Mouse (Mus musculus): ENCODE data around the gene Jmjd8.
"Not testable (repeated sequence)": the region's sequence is repeated elsewhere in the genome, so short reads cannot be mapped to it uniquely, and the experiment has no call there.

Gene Jmjd8

DNA sequence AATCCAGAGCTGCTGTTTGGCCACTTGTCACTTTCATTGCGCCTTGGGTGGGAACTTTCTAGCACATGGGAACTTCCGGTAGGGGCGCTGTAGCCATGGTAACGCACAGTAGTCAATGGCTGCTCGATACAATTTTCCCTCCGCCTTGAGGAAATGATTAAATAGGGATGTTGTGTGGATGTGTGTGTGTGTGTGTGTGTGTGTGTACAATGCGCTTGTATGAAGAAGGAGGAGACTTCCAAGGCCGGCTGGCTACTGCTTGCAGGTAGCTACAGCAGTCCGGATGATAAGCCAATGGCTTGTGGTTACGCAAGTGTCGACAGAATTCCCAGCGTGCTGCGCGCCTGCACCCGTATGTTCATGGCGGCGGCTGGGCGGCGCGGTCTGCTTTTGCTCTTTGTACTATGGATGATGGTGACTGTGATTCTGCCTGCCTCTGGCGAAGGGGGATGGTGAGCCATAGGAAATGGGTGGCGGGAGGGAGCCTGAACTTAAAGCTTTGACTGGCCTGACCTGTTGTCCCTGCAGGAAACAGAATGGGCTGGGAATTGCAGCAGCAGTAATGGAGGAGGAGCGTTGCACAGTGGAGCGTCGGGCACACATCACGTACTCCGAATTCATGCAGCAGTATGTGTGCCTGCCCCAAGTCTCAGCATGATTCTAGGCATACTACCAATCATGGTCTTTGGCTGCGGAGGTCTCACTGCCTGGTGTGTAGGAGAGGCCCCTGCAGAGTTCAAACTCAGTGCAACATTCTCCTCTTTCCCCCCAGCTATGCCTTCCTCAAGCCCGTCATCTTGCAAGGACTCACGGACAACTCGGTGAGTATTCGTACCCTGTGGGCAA, at the start of gene Jmjd8:
Jmjd8 (plus strand) TSS at position 156 of the 846 bp plus-strand sequence.
- peak; percentile 84 for DNase-seq (ENCODE audit: low spot score)

- no peak for DNase-seq (ENCODE audit: low spot score)
These were observed 47.3 kb upstream of the Jmjd8 start for GRCm38 (mm10) chr17:25781339-25781738.

GRCm38 (mm10) chr17:25783086-25783485, 45.6 kb upstream of the Jmjd8 start:
- DNase-seq (ENCODE audit: low spot score): no peak

GRCm38 (mm10) chr17:25783861-25784574, 44.6 kb upstream of the Jmjd8 start:
- no peak for DNase-seq (ENCODE audit: low spot score)

DNA sequence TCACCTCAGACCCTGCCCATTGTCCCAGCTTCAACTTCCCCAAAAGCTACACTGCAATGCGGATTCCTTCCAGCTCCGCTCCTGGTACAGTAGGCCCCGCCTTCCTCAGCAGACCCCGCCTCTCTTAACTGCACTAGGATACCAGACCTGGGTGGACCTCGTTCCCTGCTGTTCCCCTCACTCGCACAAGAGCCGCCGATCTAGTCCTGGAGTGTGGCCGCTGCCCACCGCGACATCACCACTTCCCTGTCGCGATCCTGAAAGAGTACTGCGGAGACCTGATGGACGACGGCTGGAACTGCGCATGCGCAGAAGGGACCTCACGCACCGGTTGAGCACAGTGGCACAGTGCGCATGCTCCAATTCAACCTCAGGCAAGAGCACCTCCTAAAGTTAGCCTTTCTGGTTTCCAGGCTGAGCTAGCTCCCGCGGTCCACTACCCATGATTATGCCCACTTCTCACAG, 43.4 kb upstream of the Jmjd8 start, which contains the start of gene Haghl:
Haghl (minus strand) TSS at position 393 of the 465 bp plus-strand sequence.
- DNase-seq (ENCODE audit: low spot score): peak; percentile 98

- DNase-seq (ENCODE audit: low spot score): no peak
These were observed 42.4 kb upstream of the Jmjd8 start, which contains the start of gene Ccdc78 for GRCm38 (mm10) chr17:25786280-25786679. Gene Ccdc78, plus strand, starts transcription at chr17:25786580.

DNA sequence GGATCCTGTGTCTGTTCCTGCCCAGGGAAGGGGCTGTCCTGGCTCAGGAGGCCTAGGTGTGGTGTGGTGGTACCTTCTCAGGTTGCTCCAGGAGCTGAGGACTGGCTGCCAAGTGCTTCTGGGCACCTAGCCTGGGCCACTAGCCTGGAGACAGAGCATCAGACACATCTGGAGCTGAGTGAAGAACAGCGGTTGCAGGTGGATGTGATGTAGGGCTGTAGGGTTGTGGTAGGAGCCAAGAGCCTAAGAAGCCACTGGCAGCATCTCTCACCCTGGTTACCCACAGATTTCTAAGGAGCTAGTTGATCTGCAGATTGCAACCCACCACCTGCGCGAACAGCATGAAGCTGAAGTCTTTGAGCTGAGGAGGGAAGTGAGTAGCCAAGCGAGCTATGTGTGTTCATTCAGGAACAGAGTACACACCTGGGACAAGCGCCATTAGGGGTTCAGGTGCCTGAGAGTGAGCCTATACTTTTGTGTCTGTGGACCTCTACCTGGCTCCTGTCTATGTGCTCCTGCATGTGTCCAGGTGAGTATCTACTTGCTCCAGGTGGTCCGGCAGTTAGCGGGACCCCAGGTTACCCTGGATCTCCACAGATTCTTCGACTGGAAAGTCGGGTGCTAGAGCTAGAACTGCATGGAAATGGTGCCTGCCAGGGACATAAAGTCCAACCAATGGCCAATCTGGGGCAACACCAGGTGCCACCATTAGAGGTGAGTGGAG, 41.7 kb upstream of the Jmjd8 start:
- DNase-seq (ENCODE audit: low spot score): no peak

- DNase-seq (ENCODE audit: low spot score): no peak
These were observed 37.3 kb upstream of the Jmjd8 start for GRCm38 (mm10) chr17:25791320-25791842.

- peak; percentile 86 for DNase-seq (ENCODE audit: low spot score)
These were observed 36.7 kb upstream of the Jmjd8 start for GRCm38 (mm10) chr17:25791843-25792527.

GRCm38 (mm10) chr17:25792615-25793014, 36.1 kb upstream of the Jmjd8 start, which contains the start of gene Fam173a:
Gene Fam173a, minus strand, starts transcription at chr17:25792901.
- DNase-seq (ENCODE audit: low spot score): peak; percentile 73

GRCm38 (mm10) chr17:25794197-25794596, 34.5 kb upstream of the Jmjd8 start:
- DNase-seq (ENCODE audit: low spot score): no peak

- no peak for DNase-seq (ENCODE audit: low spot score)
These were observed 33.7 kb upstream of the Jmjd8 start for GRCm38 (mm10) chr17:25794998-25795397.

- peak; percentile 82 for DNase-seq (ENCODE audit: low spot score)
These were observed 33.0 kb upstream of the Jmjd8 start, which contains the start of gene AC134908.4 for GRCm38 (mm10) chr17:25795609-25796092. Gene AC134908.4, minus strand, starts transcription at chr17:25795659.

GRCm38 (mm10) chr17:25796211-25796771, 32.4 kb upstream of the Jmjd8 start:
- DNase-seq (ENCODE audit: low spot score): no peak

DNA sequence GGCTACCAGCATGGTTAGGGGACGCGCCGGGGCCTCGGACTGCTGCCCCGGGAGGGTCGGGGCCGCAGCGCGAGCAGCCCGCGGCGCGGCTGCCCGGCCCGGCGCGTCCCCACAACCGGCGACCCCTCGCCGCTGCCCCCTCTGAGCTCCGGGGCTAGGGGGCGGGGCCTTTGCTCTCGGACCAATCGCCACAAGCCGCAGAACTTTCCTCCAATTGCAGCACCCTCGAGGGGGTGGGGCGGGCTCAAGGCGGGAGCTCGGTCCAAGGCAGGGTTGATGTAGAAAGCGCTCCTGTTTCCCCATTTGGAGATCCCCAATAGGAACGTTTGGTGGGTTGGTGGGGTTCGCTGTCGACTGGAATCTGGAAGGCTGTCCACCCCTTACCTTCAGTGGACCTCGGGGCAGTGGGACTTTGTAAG, 31.7 kb upstream of the Jmjd8 start, which contains the start of gene Metrn:
Metrn (minus strand) TSS at position 186 of the 419 bp plus-strand sequence.
- peak; percentile 79 for DNase-seq (ENCODE audit: low spot score)

DNA sequence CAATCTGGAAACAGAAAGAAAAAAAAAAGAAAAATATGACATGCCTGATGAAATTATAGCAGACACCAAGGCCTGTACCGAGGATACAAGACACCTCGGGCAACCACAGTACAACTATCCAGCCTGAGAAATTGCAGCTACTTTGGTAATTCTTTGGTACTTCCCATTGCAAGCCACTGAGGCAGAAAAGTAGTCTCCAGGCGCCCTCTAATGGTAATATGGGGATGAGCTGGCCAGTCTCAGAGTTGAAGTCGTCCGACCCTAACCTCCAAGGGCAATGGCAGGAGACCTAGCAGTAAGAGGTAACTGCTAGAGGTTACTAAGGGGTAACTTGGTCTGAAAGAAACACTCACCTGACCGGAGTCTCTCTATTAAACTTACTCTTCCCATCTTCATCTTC, 27.6 kb upstream of the Jmjd8 start:
- DNase-seq (ENCODE audit: low spot score): peak; percentile 83

GRCm38 (mm10) chr17:25802825-25803517, 25.7 kb upstream of the Jmjd8 start:
- peak; percentile 89 for DNase-seq (ENCODE audit: low spot score)

DNA sequence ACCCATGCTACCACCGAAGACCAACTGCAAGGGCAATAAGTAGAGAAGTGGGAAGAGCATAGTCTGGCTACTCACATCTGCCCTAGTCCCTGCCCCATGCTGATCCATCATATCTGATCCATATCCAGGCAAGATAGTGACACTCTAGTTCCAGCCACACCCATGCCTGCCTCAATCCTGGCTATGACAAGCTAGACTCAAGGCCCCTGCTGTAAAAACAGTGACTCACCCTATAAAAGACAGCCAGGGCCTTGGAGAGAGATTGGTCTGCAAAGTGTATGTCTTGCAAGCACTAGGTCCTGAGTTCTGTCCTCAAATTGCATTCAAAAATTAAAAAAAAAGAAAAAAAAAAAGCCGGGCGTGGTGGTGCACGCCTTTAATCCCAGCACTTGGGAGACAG, 22.2 kb upstream of the Jmjd8 start:
- no peak for DNase-seq (ENCODE audit: low spot score)

DNA sequence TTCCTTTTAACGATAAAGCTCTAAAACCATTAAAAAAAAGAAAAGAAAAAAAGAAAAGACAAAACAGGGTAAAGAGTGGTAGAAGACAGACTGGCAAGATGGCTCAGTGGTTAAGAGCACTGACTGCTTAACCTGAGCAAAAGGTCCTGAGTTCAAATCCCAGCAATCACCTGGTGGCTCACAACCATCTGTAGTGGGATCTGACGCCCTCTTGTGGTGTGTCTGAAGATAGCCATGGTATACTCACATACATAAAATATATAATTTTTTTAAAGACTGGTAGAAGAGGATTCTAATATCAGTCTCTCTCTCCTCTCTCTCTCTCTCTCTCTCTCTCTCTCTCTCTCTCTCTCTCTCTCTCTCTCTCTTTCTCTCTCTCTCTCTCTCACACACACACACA, 21.2 kb upstream of the Jmjd8 start:
- DNase-seq (ENCODE audit: low spot score): not testable (repeated sequence)

DNA sequence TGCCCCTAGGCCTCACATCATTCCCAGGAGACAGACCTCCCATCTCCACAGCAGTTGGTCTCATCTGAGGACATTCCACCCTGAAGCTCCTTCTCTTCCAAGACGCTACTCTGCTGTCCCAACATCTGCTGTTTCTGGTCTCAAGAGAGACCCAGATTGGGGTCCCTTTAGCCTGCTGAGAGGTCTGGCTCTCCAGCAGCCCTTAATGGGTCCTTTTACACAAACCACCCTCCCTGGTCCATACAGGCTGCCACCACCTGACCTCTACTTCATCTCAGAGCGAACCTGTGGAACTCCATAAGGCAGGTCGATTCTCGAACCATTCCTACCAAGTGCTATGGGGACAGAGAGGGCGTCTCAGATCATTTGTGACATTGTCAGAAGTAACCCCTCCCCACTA, 20.6 kb upstream of the Jmjd8 start:
- DNase-seq (ENCODE audit: low spot score): no peak

Measured in layer of hippocampus, adult 11-12 months (tissue).